Mouse (Mus musculus): Measurements from ENCODE around the gene Slc2a6. TPM values are rescaled to one million over a fixed set of nuclear protein-coding genes. Genes with fewer than 3 reads are reported as not detected.

Slc2a6 gene
- total RNA-seq, 2 experiments from 2014 or later, result 40.1 to 40.4 TPM

DNA sequence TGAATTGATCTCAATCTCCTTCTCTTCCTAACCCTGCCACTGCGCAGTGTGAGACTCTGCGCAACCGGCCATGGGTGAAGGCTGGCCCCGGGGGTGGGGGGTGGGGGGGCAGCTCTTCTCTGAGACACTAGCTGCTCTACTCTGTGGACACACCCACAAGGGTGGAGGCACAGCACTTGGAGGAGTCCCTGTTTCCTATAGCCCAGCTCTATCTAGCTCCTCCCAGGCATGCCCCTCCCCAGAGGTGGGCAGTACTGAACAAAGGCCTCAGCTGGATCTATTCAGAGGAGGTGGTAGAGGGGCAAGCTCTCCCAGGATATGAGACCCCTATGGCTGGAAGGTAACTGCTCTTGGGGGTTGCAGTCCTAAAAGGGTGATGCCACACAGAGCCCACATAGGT lies 9.2 kb upstream of the Slc2a6 start:
- DNase-seq (ENCODE audit: extremely low spot score in 1 of 2, low spot score in 1 of 2), result no peak

DNA sequence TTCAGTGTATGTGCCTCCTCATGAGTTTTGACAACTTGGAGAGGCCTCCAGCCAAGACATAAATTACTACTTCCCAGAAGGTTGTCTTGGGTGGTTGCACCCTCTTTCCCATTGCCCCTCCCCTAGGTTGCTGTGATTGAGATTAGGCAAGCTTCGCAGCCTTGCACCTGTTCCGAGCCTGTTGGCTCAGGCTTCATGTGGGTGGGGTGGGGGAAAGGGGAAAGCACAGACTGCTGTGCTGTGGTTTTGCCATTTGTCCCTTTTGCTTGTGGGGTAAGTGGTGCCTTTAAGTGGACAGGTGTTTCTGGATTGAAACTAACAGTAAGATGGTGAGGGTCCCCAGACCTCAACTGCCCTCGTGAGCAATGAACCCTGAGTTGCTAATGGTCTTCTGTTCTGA lies 8.2 kb upstream of the Slc2a6 start:
- no peak for DNase-seq (ENCODE audit: extremely low spot score in 1 of 2, low spot score in 1 of 2)

DNA sequence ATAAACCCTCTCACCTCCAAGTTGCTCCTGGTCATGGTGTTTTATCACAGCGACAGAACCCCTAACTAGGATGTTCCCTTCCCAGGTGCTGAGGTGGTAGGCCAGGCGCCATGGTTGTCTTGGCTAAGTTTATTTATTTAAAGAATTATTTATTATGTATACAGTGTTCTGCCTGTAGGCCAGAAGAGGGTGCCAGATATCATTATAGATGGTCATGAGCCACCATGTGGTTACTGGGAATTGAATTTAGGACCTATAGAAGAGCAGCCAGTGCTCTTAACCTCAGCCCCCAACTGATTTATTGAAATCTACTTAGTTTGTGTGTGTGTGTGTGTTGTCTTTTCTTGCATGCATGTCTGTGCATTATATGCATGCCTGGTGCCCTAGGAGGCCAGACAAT lies 4.6 kb upstream of the Slc2a6 start:
- no peak for DNase-seq (ENCODE audit: extremely low spot score in 1 of 2, low spot score in 1 of 2)

GRCm38 (mm10) chr2:27028437-27029015 lies 728 bp upstream of the Slc2a6 start:
- DNase-seq (ENCODE audit: extremely low spot score in 1 of 2, low spot score in 1 of 2), result no peak

DNA sequence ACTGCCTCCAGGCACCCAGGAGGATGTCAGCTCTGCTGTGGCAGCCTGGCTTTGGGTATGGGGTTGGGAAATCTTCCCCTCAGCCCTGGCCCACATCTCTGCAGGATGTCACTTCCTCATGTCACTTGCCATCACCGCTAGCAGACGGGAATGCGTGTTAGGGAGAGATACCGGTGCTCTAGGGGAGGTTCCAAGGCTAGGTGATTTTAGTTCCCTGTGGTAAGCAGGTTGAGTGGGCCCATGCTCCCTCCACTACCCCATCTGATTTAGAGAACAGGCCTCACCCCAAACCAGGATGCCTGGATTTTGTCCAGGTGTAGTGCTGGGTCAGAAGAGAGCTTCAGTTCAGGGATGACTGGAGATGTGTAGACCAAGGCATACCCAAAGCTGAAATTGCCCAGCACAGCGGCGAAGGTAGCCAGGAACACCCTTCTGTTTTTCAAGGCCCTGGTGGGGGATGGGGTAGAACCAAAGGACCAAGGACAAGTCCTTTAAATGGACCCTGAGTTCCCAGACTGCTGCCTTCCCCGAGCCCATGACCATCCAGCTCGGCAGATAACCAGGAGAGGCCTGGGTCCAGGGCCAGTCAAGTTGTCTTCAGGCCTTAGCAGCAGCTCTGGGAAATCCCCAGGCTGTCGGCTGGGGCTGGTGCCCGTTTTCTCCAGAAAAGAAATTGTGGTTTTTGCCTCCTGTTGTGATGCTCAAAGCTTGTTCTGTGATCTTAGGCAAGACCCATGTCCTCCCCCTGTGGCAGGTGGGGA lies 761 bp downstream of the Slc2a6 start:
- DNase-seq (ENCODE audit: extremely low spot score in 1 of 2, low spot score in 1 of 2), result no peak

- no peak for DNase-seq (ENCODE audit: extremely low spot score in 1 of 2, low spot score in 1 of 2)
These were observed 1.5 kb downstream of the Slc2a6 start for GRCm38 (mm10) chr2:27026332-27026731.

DNA sequence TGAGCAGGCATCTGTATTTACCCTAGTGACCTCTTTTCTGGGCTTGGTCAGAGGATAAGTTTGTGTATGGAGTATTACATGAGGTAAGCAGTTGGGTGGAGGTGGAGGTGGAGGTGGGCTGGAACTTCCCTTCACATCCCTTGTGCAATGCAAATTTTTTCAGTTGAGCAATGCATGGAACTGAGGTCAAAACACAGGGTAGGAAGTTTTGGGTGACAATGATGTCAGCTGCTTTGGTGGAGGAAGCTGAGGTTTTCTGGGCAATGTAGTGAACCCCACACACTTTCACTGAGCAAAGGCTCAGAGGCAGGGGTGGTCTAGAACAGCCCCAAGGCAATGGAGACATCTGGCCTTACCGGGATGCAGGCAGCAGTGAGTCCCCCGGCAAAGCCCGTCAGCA lies 2.3 kb downstream of the Slc2a6 start:
- no peak for DNase-seq (ENCODE audit: extremely low spot score in 1 of 2, low spot score in 1 of 2)

- DNase-seq (ENCODE audit: extremely low spot score in 1 of 2, low spot score in 1 of 2), result no peak
These were observed 3.7 kb downstream of the Slc2a6 start for GRCm38 (mm10) chr2:27024136-27024535.

DNA sequence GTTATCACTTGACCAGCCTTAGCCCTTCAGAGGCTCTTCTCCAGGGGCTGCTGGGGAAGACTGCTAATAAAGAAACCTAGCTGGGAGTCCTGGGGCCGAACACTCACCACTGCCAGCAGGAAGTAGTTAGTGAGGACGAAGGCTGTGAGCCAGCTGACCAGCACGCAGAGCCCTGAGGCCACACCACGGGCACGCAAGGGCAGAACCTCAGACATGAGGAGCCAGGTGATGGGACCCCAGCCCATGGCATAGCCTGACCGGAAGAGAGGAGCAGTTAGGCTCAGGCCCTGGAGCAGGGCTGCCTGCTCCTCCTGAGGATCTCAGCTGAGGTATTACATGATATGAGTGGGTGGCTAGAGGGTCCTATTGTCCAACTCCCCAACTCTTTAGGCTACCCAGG lies 5.2 kb downstream of the Slc2a6 start:
- no peak for DNase-seq (ENCODE audit: extremely low spot score in 1 of 2, low spot score in 1 of 2)

GRCm38 (mm10) chr2:27021103-27021502 lies 6.7 kb downstream of the Slc2a6 start:
- DNase-seq (ENCODE audit: extremely low spot score in 1 of 2, low spot score in 1 of 2), result no peak

DNA sequence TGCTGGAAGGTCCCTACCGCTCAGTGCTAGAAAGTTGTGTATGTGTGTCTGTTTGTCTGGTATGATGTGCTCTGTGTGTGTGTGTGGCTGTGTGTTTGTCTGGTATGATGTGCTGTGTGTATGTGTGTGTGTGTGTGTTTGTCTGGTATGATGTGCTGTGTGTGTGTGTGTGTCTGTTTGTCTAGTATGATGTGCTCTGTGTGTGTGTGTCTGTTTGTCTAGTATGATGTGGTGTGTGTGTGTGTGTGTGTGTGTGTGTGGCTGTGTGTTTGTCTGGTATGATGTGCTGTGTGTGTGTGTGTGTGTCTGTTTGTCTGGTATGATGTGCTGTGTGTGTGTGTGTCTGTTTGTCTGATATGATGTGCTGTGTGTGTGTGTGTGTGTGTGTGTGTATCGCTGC lies 8.3 kb downstream of the Slc2a6 start:
- DNase-seq (ENCODE audit: extremely low spot score in 1 of 2, low spot score in 1 of 2), result no peak

DNA sequence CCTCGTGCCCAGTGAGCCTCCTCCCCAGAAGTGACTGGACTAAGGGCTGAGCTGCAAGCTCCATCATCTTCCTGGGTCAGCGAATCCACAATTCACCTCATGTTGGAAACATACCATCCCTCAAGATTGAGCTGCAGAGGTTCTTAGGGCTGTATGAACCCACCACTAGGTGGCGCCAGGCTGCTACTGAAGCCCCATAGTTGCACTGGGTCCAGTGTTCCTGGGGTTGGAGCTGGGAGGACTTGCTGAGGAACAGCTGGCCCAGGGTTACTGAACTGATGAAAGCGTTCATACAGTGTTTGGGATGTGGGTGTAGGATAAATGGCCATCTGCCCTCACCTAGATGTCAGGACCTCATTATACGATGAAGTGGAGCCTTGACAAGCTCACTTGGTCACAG lies 10.0 kb downstream of the Slc2a6 start:
- DNase-seq (ENCODE audit: extremely low spot score in 1 of 2, low spot score in 1 of 2), result peak; percentile 74 to 88

GRCm38 (mm10) chr2:27009714-27010244 lies 18.0 kb downstream of the Slc2a6 start, which contains the start of gene Cacfd1:
Gene Cacfd1, plus strand, starts transcription at chr2:27009926.
- peak; percentile 71 for DNase-seq (ENCODE audit: extremely low spot score in 1 of 2, low spot score in 1 of 2)

DNA sequence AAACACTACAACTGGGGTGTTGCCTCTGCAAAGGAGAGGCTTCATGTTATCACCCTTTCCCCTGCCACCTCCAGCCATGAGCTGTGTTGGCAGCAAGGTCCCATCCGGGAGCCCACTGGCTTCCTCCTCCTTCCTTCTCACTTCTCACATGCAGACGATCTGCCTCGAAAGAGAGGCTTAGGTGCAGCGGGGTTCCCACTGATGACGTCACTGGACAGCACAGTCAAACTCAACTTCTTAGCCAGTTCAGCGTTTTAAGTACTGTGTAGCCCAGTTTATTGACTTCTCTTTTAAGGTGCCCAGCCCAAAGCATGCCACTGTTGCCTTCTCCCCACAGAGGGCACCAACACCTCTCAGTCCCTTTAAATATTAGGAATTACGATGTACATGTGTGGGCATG lies 20.1 kb downstream of the Slc2a6 start:
- no peak for DNase-seq (ENCODE audit: extremely low spot score in 1 of 2, low spot score in 1 of 2)

GRCm38 (mm10) chr2:27006255-27006654 lies 21.5 kb downstream of the Slc2a6 start:
- no peak for DNase-seq (ENCODE audit: extremely low spot score in 1 of 2, low spot score in 1 of 2)

DNA sequence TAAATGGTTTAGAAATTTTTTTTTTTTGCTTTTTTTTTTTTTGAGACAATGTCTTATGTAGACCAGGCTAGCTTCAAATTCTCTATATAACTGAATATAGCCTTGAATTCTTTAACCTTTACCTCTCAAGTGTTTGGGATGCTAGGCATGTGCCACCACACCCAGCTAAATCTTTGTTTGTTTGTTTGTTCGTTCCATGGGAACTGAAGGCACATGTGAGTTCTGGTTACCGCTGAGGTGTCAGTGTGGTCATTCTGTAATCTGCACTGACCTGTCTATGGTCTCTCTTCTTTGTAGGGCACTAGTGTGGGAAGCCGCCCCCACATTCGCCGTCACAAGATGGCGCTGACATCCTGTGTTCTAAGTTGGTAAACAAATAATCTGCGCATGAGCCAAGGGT lies 29.8 kb downstream of the Slc2a6 start:
- DNase-seq (ENCODE audit: extremely low spot score in 1 of 2, low spot score in 1 of 2), result no peak

DNA sequence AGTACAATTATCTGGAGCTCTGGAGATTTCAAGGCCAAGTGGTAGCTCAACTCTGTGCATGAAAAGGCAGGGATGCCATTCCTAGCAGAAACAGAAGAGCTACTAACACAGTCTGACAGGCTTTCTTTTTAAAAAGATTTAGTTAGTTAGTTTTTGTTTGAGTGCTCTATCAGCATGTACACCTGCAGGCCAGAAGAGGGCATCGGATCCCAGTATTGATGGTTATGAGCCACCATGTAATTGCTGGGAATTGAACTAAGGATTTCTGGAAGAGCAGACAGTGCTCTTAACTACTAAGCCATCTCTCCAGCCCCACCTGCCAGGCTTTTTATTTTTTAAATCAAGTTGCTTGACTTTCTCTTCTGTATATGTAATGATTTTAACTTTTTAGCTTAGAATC lies 30.3 kb downstream of the Slc2a6 start:
- DNase-seq (ENCODE audit: extremely low spot score in 1 of 2, low spot score in 1 of 2), result no peak

DNA sequence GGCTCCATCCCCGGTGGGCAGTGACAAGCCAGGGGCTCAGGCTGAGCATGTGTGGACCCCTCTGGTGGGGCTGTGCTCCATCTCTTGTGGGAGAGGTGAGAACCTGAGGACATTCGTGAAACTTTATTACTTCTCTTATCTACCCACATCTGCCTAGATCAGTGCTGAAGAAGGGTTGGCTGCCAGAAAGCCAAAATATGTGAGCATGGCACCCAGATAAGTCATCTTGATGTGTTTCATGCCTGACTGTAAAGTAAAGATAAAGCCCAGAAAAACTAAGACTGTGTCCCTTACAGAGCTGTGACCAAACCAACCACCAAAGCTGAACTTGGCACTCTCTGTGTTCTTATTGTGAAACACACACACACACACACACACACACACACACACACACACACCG lies 33.9 kb downstream of the Slc2a6 start:
- no peak for DNase-seq (ENCODE audit: extremely low spot score in 1 of 2, low spot score in 1 of 2)

DNA sequence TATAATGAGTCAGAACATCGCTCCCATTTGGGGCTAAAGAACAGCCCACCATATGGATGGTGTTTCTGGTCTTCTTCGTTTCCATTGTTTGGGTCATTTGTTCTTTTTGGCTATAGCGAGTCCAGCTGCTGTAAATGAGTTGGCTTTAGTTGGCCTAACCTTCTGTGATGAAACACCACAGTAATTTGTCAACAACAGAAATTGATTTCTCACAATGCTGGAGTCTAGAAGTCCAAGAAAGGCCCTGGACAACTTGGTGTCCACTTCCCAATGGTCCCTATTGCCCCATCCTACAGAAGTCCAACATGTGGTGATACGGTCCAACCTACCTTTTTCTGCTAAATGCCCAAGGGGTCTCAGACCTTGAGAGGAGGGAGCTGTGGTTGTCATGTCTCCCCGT lies 43.2 kb downstream of the Slc2a6 start:
- DNase-seq (ENCODE audit: extremely low spot score in 1 of 2, low spot score in 1 of 2), result no peak

DNA sequence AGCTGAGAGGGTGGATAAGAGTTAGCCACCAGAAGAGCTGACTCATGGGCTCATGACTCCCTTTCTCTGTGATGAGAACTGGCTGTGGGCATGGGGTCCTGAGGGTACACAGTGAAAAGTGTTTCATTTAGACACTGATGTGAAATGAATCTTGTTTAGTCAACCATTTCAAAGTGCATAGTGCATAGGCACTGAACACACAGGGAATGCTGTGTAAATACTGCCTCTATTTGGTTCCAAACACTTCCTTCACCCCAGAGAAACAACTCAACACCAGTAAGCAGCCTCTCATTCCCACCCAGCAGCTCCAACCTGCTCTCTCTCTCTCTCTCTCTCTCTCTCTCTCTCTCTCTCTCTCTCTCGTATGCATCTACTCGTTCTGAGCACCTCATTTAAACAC lies 43.6 kb downstream of the Slc2a6 start:
- DNase-seq (ENCODE audit: extremely low spot score in 1 of 2, low spot score in 1 of 2), result no peak

GRCm38 (mm10) chr2:26980361-26980760 lies 47.4 kb downstream of the Slc2a6 start:
- no peak for DNase-seq (ENCODE audit: extremely low spot score in 1 of 2, low spot score in 1 of 2)

- no peak for DNase-seq (ENCODE audit: extremely low spot score in 1 of 2, low spot score in 1 of 2)
These were observed 53.8 kb downstream of the Slc2a6 start for GRCm38 (mm10) chr2:26973960-26974359.
